Mouse (Mus musculus) liver, embryonic 12.5 days (tissue): ENCODE data around the gene 2310033P09Rik. TPM values are rescaled to one million over a fixed set of nuclear protein-coding genes. Genes with fewer than 3 reads are reported as not detected.

Source experiments
- ATAC-seq: fragments of 200-750 bp; cut with Nextera tagmentation; 2 replicates; pipeline ENCODE4 v1.8.0; 2017; ENCODE audit warnings: moderate number of reproducible peaks, mild to moderate bottlenecking, moderate library complexity
- H3K27ac ChIP-seq: fragments of 300-500 bp; sonication (generic); 2 replicates; pipeline ENCODE4 v1.5.1; 2016; ENCODE audit warnings: mild to moderate bottlenecking
- H3K27me3 ChIP-seq: fragments of 300-500 bp; sonication (generic); replicated peaks from 2 replicates; pipeline ENCODE4 v1.6.1; 2016; ENCODE audit warnings: mild to moderate bottlenecking, moderate library complexity
- H3K36me3 ChIP-seq: fragments of 300-500 bp; sonication (generic); 2 replicates; pipeline ENCODE4 v1.6.1; 2016; ENCODE audit warnings: mild to moderate bottlenecking, moderate library complexity
- H3K4me1 ChIP-seq: fragments of 300-500 bp; sonication (generic); 2 replicates; pipeline ENCODE4 v1.6.1; 2016
- H3K4me2 ChIP-seq: fragments of 300-500 bp; sonication (generic); 2 replicates; pipeline ENCODE4 v1.6.1; 2016; ENCODE audit warnings: mild to moderate bottlenecking, moderate library complexity
- H3K4me3 ChIP-seq: fragments of 300-500 bp; sonication (generic); 2 replicates; pipeline ENCODE4 v1.5.1; 2016; ENCODE audit warnings: mild to moderate bottlenecking, moderate library complexity
- H3K9ac ChIP-seq: fragments of 300-500 bp; sonication (generic); 2 replicates; pipeline ENCODE4 v1.6.1; 2016; ENCODE audit warnings: mild to moderate bottlenecking, moderate library complexity
- H3K9me3 ChIP-seq: fragments of 300-500 bp; sonication (generic); replicated peaks from 2 replicates; pipeline ENCODE4 v1.6.1; 2016; ENCODE audit warnings: mild to moderate bottlenecking, moderate library complexity
- WGBS: fragments of 180-500 bp; shearing (Covaris S2); methylation state at CpG from one replicate; pipeline ENCODE4 v1.1.7; 2016; ENCODE audit not compliant: insufficient replicate concordance; 5-methylcytosine and 5-hydroxymethylcytosine counted together
- polyA plus RNA-seq: library from polyadenylated mRNA; unstranded; fragments of >200 nt; fragmentation: Nextera tagmentation; extraction: Ambion mirVana; gene quantifications from 2 replicates; pipeline ENCODE4 v1.2.1, GENCODE M21; 2016

2310033P09Rik gene
- polyA plus RNA-seq, result 25.1 and 26.6 TPM in 2 replicates

- H3K9me3 ChIP-seq, result no peaks in the 10 kb centered on the region
- H3K27ac ChIP-seq, result peak within 1 kb of the TSS; percentile 89
- peak; percentile 80 for ATAC-seq
- H3K27me3 ChIP-seq, result no peaks in the 10 kb centered on the region
- WGBS, result under 1% methylated on average over 67 of the region's 67 CpGs
- H3K36me3 ChIP-seq, result peaks cover 77% of the 10 kb centered on the region
- H3K4me2 ChIP-seq, result peak within 1 kb of the TSS; percentile 94
- peak within 1 kb of the TSS; percentile 94 for H3K4me3 ChIP-seq
- peak within 1 kb of the TSS; percentile 80 for H3K9ac ChIP-seq
- H3K4me1 ChIP-seq, result peaks cover 49% of the 10 kb centered on the region
These were observed at the start of gene 2310033P09Rik for GRCm38 (mm10) chr11:59208153-59208831. Gene 2310033P09Rik (plus strand): TSS chr11:59208321.

GRCm38 (mm10) chr11:59159099-59159498 lies 49.0 kb upstream of the 2310033P09Rik start:
- Histone ChIP-seq H3K9me3 (no peaks in the 10 kb centered on the region), H3K4me1 (peaks cover 44% of the 10 kb centered on the region), H3K4me2 (no peak overlapping the region), H3K4me3 (no peak overlapping the region), H3K9ac (no peak overlapping the region), H3K27ac (no peak overlapping the region), H3K36me3 (peaks cover 66% of the 10 kb centered on the region), H3K27me3 (no peaks in the 10 kb centered on the region)
- WGBS, result 93% methylated on average over 13 of the region's 13 CpGs
- no peak for ATAC-seq

- Histone ChIP-seq H3K9me3 (no peaks in the 10 kb centered on the region), H3K36me3 (peaks cover 66% of the 10 kb centered on the region), H3K4me2 (no peak overlapping the region), H3K4me1 (peaks cover 44% of the 10 kb centered on the region), H3K9ac (no peak overlapping the region), H3K27ac (no peak overlapping the region), H3K4me3 (no peak overlapping the region), H3K27me3 (no peaks in the 10 kb centered on the region)
- no peak for ATAC-seq
- WGBS, result 85% methylated on average over 4 of the region's 4 CpGs
These were observed 48.6 kb upstream of the 2310033P09Rik start for GRCm38 (mm10) chr11:59159558-59159957.

GRCm38 (mm10) chr11:59161398-59161797 lies 46.7 kb upstream of the 2310033P09Rik start:
- no peak overlapping the region for H3K4me3 ChIP-seq
- WGBS, result 77% methylated on average over 5 of the region's 5 CpGs
- H3K27me3 ChIP-seq, result no peaks in the 10 kb centered on the region
- H3K36me3 ChIP-seq, result peaks cover 53% of the 10 kb centered on the region
- peak overlapping the region; percentile 85; the same call in 1 of the 2 replicates for H3K4me2 ChIP-seq
- peaks cover 49% of the 10 kb centered on the region for H3K4me1 ChIP-seq
- ATAC-seq, result no peak
- H3K9ac ChIP-seq, result peak overlapping the region; percentile 92; the same call in 1 of the 2 replicates
- H3K9me3 ChIP-seq, result no peaks in the 10 kb centered on the region
- H3K27ac ChIP-seq, result peak overlapping the region; percentile 100

- Histone ChIP-seq H3K27ac (peak overlapping the region; percentile 100), H3K9me3 (no peaks in the 10 kb centered on the region), H3K9ac (peak overlapping the region; percentile 92), H3K27me3 (no peaks in the 10 kb centered on the region), H3K4me3 (peak overlapping the region; percentile 83), H3K4me2 (peak overlapping the region; percentile 85), H3K36me3 (peaks cover 40% of the 10 kb centered on the region), H3K4me1 (peaks cover 53% of the 10 kb centered on the region)
- peak; percentile 1 for ATAC-seq
- WGBS, result 49% methylated on average over 9 of the region's 9 CpGs
These were observed 45.5 kb upstream of the 2310033P09Rik start for GRCm38 (mm10) chr11:59162443-59163254.

- Histone ChIP-seq H3K27me3 (no peaks in the 10 kb centered on the region), H3K4me3 (peak within 1 kb of the TSS; percentile 83), H3K4me1 (peaks cover 58% of the 10 kb centered on the region), H3K4me2 (peak within 1 kb of the TSS; percentile 85), H3K9me3 (no peaks in the 10 kb centered on the region), H3K36me3 (peaks cover 31% of the 10 kb centered on the region), H3K9ac (peak within 1 kb of the TSS; percentile 92), H3K27ac (peak within 1 kb of the TSS; percentile 100)
- peak; percentile 90 for ATAC-seq
- under 1% methylated on average over 61 of the region's 68 CpGs for WGBS
These were observed 44.6 kb upstream of the 2310033P09Rik start, which contains the start of gene Iba57 for GRCm38 (mm10) chr11:59163255-59164236. Gene Iba57 (minus strand): TSS chr11:59163739.

GRCm38 (mm10) chr11:59164384-59164783 lies 43.7 kb upstream of the 2310033P09Rik start:
- H3K9ac ChIP-seq, result peak overlapping the region; percentile 92
- H3K4me1 ChIP-seq, result peaks cover 58% of the 10 kb centered on the region
- H3K4me3 ChIP-seq, result peak overlapping the region; percentile 83
- no peaks in the 10 kb centered on the region for H3K27me3 ChIP-seq
- WGBS, result 17% methylated on average over 9 of the region's 9 CpGs
- peak overlapping the region; percentile 85 for H3K4me2 ChIP-seq
- H3K27ac ChIP-seq, result peak overlapping the region; percentile 100
- ATAC-seq, result peak; percentile 80
- peaks cover 23% of the 10 kb centered on the region for H3K36me3 ChIP-seq
- H3K9me3 ChIP-seq, result no peaks in the 10 kb centered on the region

GRCm38 (mm10) chr11:59165616-59166241 lies 42.4 kb upstream of the 2310033P09Rik start:
- peaks cover 9% of the 10 kb centered on the region for H3K36me3 ChIP-seq
- ATAC-seq, result no peak
- no peaks in the 10 kb centered on the region for H3K27me3 ChIP-seq
- WGBS, result 35% methylated on average over 2 of the region's 2 CpGs
- H3K9ac ChIP-seq, result peak overlapping the region; percentile 92
- peak overlapping the region; percentile 100 for H3K27ac ChIP-seq
- H3K9me3 ChIP-seq, result no peaks in the 10 kb centered on the region
- H3K4me1 ChIP-seq, result peaks cover 58% of the 10 kb centered on the region
- H3K4me3 ChIP-seq, result no peak overlapping the region
- peak overlapping the region; percentile 85; the same call in 1 of the 2 replicates for H3K4me2 ChIP-seq

GRCm38 (mm10) chr11:59169807-59170206 lies 38.3 kb upstream of the 2310033P09Rik start:
- Histone ChIP-seq H3K4me2 (no peak overlapping the region), H3K9ac (no peak overlapping the region), H3K27ac (0 out of 2 replicates have a peak overlapping the region, but pooled peaks have one; percentile 0), H3K4me3 (no peak overlapping the region), H3K4me1 (peaks cover 29% of the 10 kb centered on the region), H3K27me3 (peaks cover 33% of the 10 kb centered on the region), H3K36me3 (no peaks in the 10 kb centered on the region), H3K9me3 (no peaks in the 10 kb centered on the region)
- WGBS, result 59% methylated on average over 3 of the region's 3 CpGs
- ATAC-seq, result no peak

GRCm38 (mm10) chr11:59170549-59170948 lies 37.6 kb upstream of the 2310033P09Rik start:
- 59% methylated on average over 4 of the region's 4 CpGs for WGBS
- peaks cover 41% of the 10 kb centered on the region for H3K27me3 ChIP-seq
- no peak overlapping the region for H3K9ac ChIP-seq

More at GRCm38 (mm10) chr11:59170549-59170948, 37.6 kb upstream of the 2310033P09Rik start:
- no peak overlapping the region for H3K4me2 ChIP-seq
- no peaks in the 10 kb centered on the region for H3K36me3 ChIP-seq
- no peak overlapping the region for H3K27ac ChIP-seq
- ATAC-seq, result no peak
- no peaks in the 10 kb centered on the region for H3K9me3 ChIP-seq
- H3K4me3 ChIP-seq, result no peak overlapping the region
- peaks cover 22% of the 10 kb centered on the region for H3K4me1 ChIP-seq
